Mouse (Mus musculus) kidney, adult 2 months (tissue): Measurements from ENCODE around the gene Tbc1d16. TPM values are rescaled to one million over a fixed set of nuclear protein-coding genes. Genes with fewer than 3 reads are reported as not detected.
A peak's percentile ranks its signal among the peaks of the same experiment; 100 is the strongest.
"Not testable (repeated sequence)": the region's sequence is repeated elsewhere in the genome, so short reads cannot be mapped to it uniquely, and the experiment has no call there.

Experiments used
- DNase-seq: peaks from one replicate; pipeline ENCODE4 v3.0.0; 2021
- H3K27ac ChIP-seq: fragments of 200-500 bp; 2 replicates; pipeline ENCODE4 v1.5.1; 2012; ENCODE audit warnings: low read depth, low read length, control low read depth, inconsistent platforms; ENCODE audit not compliant: insufficient read depth
- H3K27me3 ChIP-seq: fragments of 200-500 bp; replicated peaks from 2 replicates; pipeline ENCODE4 v1.6.1; 2012; ENCODE audit warnings: mild to moderate bottlenecking, moderate library complexity, low read length, inconsistent platforms; ENCODE audit not compliant: control insufficient read depth, insufficient read depth
- H3K36me3 ChIP-seq: fragments of 200-500 bp; 2 replicates; pipeline ENCODE4 v1.6.1; 2012; ENCODE audit warnings: mild to moderate bottlenecking, moderate library complexity, low read length, inconsistent platforms; ENCODE audit not compliant: control insufficient read depth, insufficient read depth
- H3K4me1 ChIP-seq: fragments of 200-500 bp; 2 replicates; pipeline ENCODE4 v1.6.1; 2011; ENCODE audit warnings: low read length; ENCODE audit not compliant: control insufficient read depth, insufficient read depth
- H3K4me3 ChIP-seq: fragments of 200-500 bp; 2 replicates; pipeline ENCODE4 v1.5.1; 2011; ENCODE audit warnings: mild to moderate bottlenecking, low read depth, low read length, control low read depth; ENCODE audit not compliant: insufficient read depth
- CTCF ChIP-seq: fragments of 200-500 bp; conservative IDR thresholded peaks from 2 replicates; pipeline ENCODE4 v1.5.1; 2011; ENCODE audit warnings: low read depth, mild to moderate bottlenecking, control low read depth, low read length, moderate library complexity, mixed read lengths; ENCODE audit not compliant: insufficient read depth, insufficient read length
- POLR2A ChIP-seq: fragments of 200-500 bp; IDR thresholded peaks from one replicate; pipeline ENCODE4 v1.6.1; 2011; ENCODE audit warnings: low read depth, low read length, control low read depth
- WGBS: fragments of 180-500 bp; shearing (Covaris S2); methylation state at CpG from one replicate; pipeline ENCODE4 v1.1.7; 2018; 5-methylcytosine and 5-hydroxymethylcytosine counted together
- polyA plus RNA-seq: library from polyadenylated mRNA; depleted of rRNA; stranded (reverse); fragments of >200 nt; gene quantifications from 2 replicates; pipeline ENCODE4 v1.2.3, GENCODE M21; 2012; rRNA removed

Gene Tbc1d16
- 25.2 and 31.5 TPM in 2 replicates for polyA plus RNA-seq

DNA sequence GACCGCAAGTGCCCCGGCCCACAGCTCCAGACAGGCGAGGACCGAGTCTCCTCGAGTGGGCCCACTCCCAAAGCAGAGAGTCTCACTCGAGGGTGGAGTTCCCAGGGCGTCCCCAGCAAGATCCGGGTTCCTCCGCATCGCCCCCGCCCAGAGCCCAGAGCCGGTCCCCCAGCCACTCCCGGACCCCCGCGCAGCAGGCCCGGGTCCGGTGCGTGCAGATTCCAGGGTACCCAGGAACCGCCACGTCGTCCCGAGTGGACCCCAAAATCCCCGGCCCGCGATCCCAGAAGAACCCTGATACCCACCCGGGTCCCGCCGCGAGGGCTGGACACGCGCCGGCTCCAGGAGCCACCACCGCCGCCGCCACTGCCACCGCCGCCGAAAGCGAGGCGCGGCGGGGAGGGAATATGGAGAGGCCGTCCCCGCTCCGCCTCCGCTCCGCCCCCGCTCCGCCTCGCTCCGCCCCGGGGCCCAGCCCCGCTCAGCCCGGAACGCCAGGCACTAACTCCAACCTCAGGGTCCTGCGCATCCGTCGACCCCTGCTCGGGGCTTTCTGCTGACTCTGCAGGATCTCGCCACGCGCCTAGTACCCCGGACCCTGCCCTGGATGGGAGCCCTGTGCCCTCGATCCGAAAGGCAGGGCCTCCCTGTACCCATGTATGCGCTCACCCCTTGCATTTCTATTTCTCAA is at the start of gene Tbc1d16, which contains the start of gene Ccdc40:
Gene Tbc1d16, minus strand, starts transcription at position 409 of the 691 bp plus-strand sequence.
Gene Ccdc40, plus strand, starts transcription at position 482 of the 691 bp plus-strand sequence.
- peak; percentile 71 for DNase-seq
- H3K27me3 ChIP-seq, result no peaks in the 10 kb centered on the region
- H3K4me3 ChIP-seq, result peak within 1 kb of the TSS; percentile 47
- H3K4me1 ChIP-seq, result no peaks in the 10 kb centered on the region
- no peak within 1 kb of the TSS for H3K27ac ChIP-seq
- no peaks in the 10 kb centered on the region for H3K36me3 ChIP-seq
- 2% methylated on average over 58 of the region's 66 CpGs for WGBS
- TF ChIP-seq POLR2A (no peak), CTCF (no peak)

DNA sequence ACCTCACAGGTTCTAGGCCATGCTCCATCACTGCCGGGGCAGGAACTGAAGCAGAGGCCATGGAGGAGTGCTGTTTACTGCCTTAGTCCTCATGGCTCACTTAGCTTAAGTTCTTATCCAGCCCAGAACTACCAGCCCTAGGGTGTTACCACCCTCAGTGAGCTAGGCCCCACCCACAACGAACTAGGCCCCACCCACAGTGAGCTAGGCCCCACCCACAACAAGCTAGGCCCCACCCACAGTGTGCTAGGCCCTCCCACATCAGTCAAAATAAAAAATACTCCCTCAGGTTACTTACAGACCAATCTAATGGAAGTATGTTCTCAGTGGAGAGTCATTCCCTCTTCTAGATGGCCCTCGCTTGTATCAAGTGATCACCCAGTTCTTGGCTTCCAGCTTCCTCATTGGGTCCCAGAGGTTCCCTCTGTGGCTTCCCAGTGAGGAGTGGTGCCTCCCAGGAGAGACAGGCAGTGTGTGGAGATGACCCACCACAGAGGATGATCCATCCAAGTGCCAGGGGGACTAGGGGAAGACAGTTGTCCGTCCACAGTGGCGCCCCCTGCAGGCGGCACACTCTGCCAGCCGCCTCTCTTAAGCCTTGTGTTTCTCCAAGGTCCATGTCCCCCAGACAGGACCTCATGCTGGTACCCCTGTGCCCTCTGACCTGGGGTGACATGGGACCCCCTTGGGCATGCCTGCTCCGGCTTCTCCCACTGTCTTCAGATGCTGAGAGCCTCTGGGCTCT is 45.1 kb upstream of the Tbc1d16 start:
- WGBS, result 83% methylated on average over 8 of the region's 8 CpGs
- H3K4me3 ChIP-seq, result no peak overlapping the region
- H3K4me1 ChIP-seq, result no peaks in the 10 kb centered on the region
- no peaks in the 10 kb centered on the region for H3K27me3 ChIP-seq
- TF ChIP-seq POLR2A (no peak), CTCF (0 out of 2 replicates have a peak, but pooled peaks have one; percentile 22)
- H3K36me3 ChIP-seq, result no peaks in the 10 kb centered on the region
- H3K27ac ChIP-seq, result no peak overlapping the region
- DNase-seq, result no peak

DNA sequence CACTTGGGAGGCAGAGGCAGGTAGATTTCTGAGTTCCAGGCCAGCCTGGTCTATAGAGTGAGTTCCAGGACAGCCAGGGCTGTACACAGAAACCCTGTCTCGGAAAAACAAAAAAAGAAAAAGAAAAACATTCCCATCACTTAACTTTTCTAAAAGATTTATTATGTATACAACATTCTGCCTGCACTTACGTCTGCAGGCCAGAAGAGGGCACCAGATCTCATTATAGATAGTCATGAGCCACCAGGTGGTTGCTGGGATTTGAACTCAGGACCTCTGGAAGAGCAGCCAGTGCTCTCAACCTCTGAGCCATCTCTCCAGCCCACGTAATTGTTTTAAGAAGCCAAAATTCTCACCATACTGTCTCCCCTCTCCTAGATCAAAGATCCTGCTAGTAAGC is 44.2 kb upstream of the Tbc1d16 start:
- H3K4me1 ChIP-seq, H3K4me3 ChIP-seq, H3K27ac ChIP-seq, H3K27me3 ChIP-seq, DNase-seq, H3K36me3 ChIP-seq: not testable (repeated sequence)
- 74% methylated on average over 3 of the region's 3 CpGs for WGBS
- peak; percentile 29; the same call in 1 of the 2 replicates for TF ChIP-seq CTCF

DNA sequence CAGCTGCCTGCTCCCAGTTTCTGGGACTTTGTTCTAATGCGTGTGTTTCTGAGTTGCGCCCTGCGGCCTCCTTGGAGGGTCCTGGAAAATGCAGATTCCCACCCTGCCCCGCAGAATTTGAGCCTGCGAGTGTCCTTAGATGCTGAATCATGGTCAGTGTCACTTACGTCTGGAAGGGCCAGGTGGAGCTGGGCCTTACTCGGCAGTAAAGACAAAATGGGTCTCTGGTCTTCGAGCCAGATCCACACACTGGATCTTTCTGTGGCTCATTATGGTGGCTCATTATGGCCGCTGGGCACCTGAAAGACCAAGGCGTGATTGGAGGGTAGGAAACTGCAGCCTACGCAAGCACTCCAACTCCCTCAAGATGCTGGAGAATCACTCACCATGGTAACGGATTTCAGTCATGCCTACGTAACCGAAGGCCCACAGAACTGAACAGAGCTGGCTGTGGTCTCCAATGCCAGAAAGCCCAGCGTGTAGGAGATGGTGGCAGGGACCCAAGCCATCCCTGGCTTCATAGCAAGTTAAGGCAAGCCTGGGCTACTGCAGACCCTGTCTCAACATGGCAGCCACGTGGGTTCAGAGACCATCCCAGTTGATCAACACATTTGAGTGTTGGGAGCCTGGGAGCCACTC is 40.4 kb upstream of the Tbc1d16 start:
- no peak for DNase-seq
- 79% methylated on average over 16 of the region's 16 CpGs for WGBS
- no peak overlapping the region for H3K27ac ChIP-seq
- H3K4me3 ChIP-seq, result peak overlapping the region; percentile 80; the same call in 1 of the 2 replicates
- no peaks in the 10 kb centered on the region for H3K36me3 ChIP-seq
- peaks cover 5% of the 10 kb centered on the region; the same call in 1 of the 2 replicates for H3K4me1 ChIP-seq
- no peak for TF ChIP-seq POLR2A
- TF ChIP-seq CTCF, result no peak
- no peaks in the 10 kb centered on the region for H3K27me3 ChIP-seq

DNA sequence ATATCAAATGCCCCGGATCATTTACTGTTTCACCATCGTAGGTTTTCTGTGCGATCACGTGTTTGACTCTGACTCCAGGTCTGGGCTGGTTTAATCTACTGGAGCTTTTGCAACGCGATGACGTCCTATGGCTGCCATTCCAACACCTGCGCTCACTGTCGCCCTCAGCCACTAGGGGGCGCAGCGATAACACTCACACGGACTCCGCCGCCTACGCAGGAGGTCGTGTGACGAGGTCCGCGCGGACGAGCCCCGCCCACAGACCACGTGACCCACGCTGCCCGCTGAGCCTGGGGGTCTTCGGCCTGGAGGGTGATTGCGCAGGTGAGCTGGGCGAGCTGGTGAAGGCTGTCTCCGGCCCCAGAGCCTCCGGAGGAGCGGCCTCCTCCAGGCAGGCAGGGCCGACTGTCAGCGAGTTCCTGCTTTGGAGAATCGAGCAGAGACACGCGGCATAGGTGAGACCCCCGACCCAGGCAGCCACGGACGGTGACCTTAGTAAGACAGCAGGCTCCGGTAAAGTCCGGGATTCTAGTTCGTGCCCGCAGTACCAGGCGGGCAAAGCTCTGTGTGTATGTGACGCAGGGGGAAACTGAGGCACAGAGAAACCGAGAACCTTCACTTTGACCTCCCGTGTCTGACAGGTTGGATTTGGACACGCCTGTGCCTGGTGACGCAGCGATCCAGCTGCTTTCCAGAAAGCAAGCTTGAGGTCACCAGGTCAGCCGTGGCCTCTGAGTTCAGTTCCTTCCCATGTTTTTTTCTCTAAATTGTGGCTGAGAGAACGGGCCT is 39.7 kb upstream of the Tbc1d16 start, which contains the start of gene Gaa:
Gene Gaa, plus strand, starts transcription at position 120 of the 789 bp plus-strand sequence.
- DNase-seq, result peak; percentile 96
- peak within 1 kb of the TSS; percentile 79 for H3K27ac ChIP-seq
- 2% methylated on average over 52 of the region's 52 CpGs for WGBS
- peaks cover 5% of the 10 kb centered on the region; the same call in 1 of the 2 replicates for H3K4me1 ChIP-seq
- peak within 1 kb of the TSS; percentile 80 for H3K4me3 ChIP-seq
- no peaks in the 10 kb centered on the region for H3K27me3 ChIP-seq
- no peaks in the 10 kb centered on the region for H3K36me3 ChIP-seq
- TF ChIP-seq CTCF (peak; percentile 96), POLR2A (no peak)

DNA sequence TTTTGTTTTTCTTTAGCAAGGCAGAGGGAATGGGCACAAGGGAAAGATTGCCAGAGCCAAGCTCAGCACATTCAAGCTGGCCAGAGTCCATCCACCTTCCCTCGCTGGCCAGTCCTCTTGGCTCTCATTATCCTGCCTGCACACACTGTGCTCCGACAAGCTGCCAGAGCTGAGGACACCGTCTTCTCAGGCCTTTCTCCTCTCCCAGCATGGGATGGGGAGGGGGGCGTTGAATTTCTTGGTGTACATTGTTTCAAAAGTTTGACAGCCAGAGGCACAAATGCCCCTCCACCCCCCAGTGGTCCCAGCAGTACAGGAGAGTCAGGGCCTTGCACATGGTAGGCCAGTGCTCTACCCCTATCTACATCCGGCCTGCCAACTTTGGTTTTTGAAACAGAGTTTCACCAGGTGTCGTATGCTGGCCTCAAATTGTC is 39.0 kb upstream of the Tbc1d16 start:
- WGBS, result 38% methylated on average over 6 of the region's 6 CpGs
- DNase-seq, result peak; percentile 89
- Histone ChIP-seq H3K27ac (peak overlapping the region; percentile 37; the same call in 1 of the 2 replicates), H3K27me3 (no peaks in the 10 kb centered on the region), H3K36me3 (no peaks in the 10 kb centered on the region), H3K4me3 (no peak overlapping the region), H3K4me1 (peaks cover 5% of the 10 kb centered on the region; the same call in 1 of the 2 replicates)
- no peak for TF ChIP-seq POLR2A
- no peak for TF ChIP-seq CTCF
